Mouse (Mus musculus) midbrain, embryonic 10.5 days (tissue): ENCODE results near the gene Armh1. TPM values are rescaled to one million over a fixed set of nuclear protein-coding genes. Genes with fewer than 3 reads are reported as not detected.

Source experiments
- DNase-seq: peaks from one replicate; pipeline ENCODE4 v3.0.0-alpha.2; 2017; ENCODE audit warnings: low spot score
- H3K27ac ChIP-seq: fragments of 300-500 bp; sonication (generic); replicated peaks from 2 replicates; pipeline ENCODE4 v1.5.1; 2016; ENCODE audit warnings: mild to moderate bottlenecking
- H3K27me3 ChIP-seq: fragments of 300-500 bp; sonication (generic); 2 replicates; pipeline ENCODE4 v1.6.1; 2016; ENCODE audit warnings: low read depth, mild to moderate bottlenecking; ENCODE audit not compliant: poor library complexity, severe bottlenecking
- H3K36me3 ChIP-seq: fragments of 300-500 bp; sonication (generic); 2 replicates; pipeline ENCODE4 v1.6.1; 2016; ENCODE audit warnings: mild to moderate bottlenecking, moderate library complexity
- H3K4me1 ChIP-seq: fragments of 300-500 bp; sonication (generic); 2 replicates; pipeline ENCODE4 v1.6.1; 2016
- H3K4me3 ChIP-seq: fragments of 300-500 bp; sonication (generic); 2 replicates; pipeline ENCODE4 v1.5.1; 2016; ENCODE audit warnings: mild to moderate bottlenecking, moderate library complexity
- H3K9me3 ChIP-seq: fragments of 300-500 bp; sonication (generic); replicated peaks from 2 replicates; pipeline ENCODE4 v1.6.1; 2016; ENCODE audit warnings: mild to moderate bottlenecking
- WGBS: fragments of 180-500 bp; shearing (Covaris S2); methylation state at CpG from one replicate; pipeline ENCODE4 v1.1.7; 2016; 5-methylcytosine and 5-hydroxymethylcytosine counted together
- polyA plus RNA-seq: library from polyadenylated mRNA; unstranded; fragments of >200 nt; fragmentation: Nextera tagmentation; extraction: Ambion mirVana; gene quantifications from 2 replicates; pipeline ENCODE4 v1.2.1, GENCODE M21; 2016

Armh1 gene
- polyA plus RNA-seq, 1 experiment from 2014 or later, result 0.22 TPM

- 0 out of 2 replicates have a peak, but pooled peaks cover 3% of the 10 kb centered on the region for H3K4me1 ChIP-seq
- DNase-seq, result no peak
- WGBS, result 82% methylated on average over 7 of the region's 7 CpGs
Observed at GRCm38 (mm10) chr4:117234166-117234741, 17.7 kb downstream of the Armh1 start.

GRCm38 (mm10) chr4:117231208-117231607, 20.7 kb downstream of the Armh1 start:
- Histone ChIP-seq H3K27ac (no peak overlapping the region), H3K4me1 (0 out of 2 replicates have a peak, but pooled peaks cover 3% of the 10 kb centered on the region), H3K4me3 (no peak overlapping the region), H3K36me3 (no peaks in the 10 kb centered on the region), H3K9me3 (no peaks in the 10 kb centered on the region), H3K27me3 (no peaks in the 10 kb centered on the region; the same call in 1 of the 2 replicates)
- WGBS, result 87% methylated on average over 2 of the region's 2 CpGs
- DNase-seq, result no peak

More at GRCm38 (mm10) chr4:117234166-117234741, 17.7 kb downstream of the Armh1 start:
- Histone ChIP-seq H3K27me3 (no peaks in the 10 kb centered on the region; the same call in 1 of the 2 replicates), H3K4me3 (no peak overlapping the region), H3K9me3 (no peaks in the 10 kb centered on the region), H3K36me3 (no peaks in the 10 kb centered on the region), H3K27ac (no peak overlapping the region)

GRCm38 (mm10) chr4:117230331-117230730, 21.6 kb downstream of the Armh1 start:
- 49% methylated on average over 10 of the region's 10 CpGs for WGBS
- Histone ChIP-seq H3K36me3 (no peaks in the 10 kb centered on the region), H3K9me3 (no peaks in the 10 kb centered on the region), H3K4me1 (0 out of 2 replicates have a peak, but pooled peaks cover 3% of the 10 kb centered on the region), H3K4me3 (no peak overlapping the region), H3K27me3 (no peaks in the 10 kb centered on the region; the same call in 1 of the 2 replicates), H3K27ac (no peak overlapping the region)
- no peak for DNase-seq

- H3K9me3 ChIP-seq, result no peaks in the 10 kb centered on the region
- H3K27ac ChIP-seq, result 0 out of 2 replicates have a peak overlapping the region, but pooled peaks have one; percentile 33
- no peaks in the 10 kb centered on the region; the same call in 1 of the 2 replicates for H3K27me3 ChIP-seq
- no peaks in the 10 kb centered on the region for H3K36me3 ChIP-seq
- WGBS, result 76% methylated on average over 15 of the region's 15 CpGs
- DNase-seq, result no peak
- no peak overlapping the region for H3K4me3 ChIP-seq
- H3K4me1 ChIP-seq, result 0 out of 2 replicates have a peak, but pooled peaks cover 3% of the 10 kb centered on the region
Observed at GRCm38 (mm10) chr4:117229590-117229989, 22.3 kb downstream of the Armh1 start.

GRCm38 (mm10) chr4:117225250-117225649, 26.7 kb downstream of the Armh1 start:
- no peak for DNase-seq
- H3K4me1 ChIP-seq, result 0 out of 2 replicates have a peak, but pooled peaks cover 3% of the 10 kb centered on the region
- H3K27ac ChIP-seq, result no peak overlapping the region
- H3K9me3 ChIP-seq, result no peaks in the 10 kb centered on the region
- H3K36me3 ChIP-seq, result no peaks in the 10 kb centered on the region
- no peaks in the 10 kb centered on the region; the same call in 1 of the 2 replicates for H3K27me3 ChIP-seq
- H3K4me3 ChIP-seq, result no peak overlapping the region

GRCm38 (mm10) chr4:117224122-117224521, 27.8 kb downstream of the Armh1 start:
- Histone ChIP-seq H3K27ac (no peak overlapping the region), H3K4me3 (no peak overlapping the region), H3K9me3 (no peaks in the 10 kb centered on the region), H3K27me3 (no peaks in the 10 kb centered on the region), H3K4me1 (no peaks in the 10 kb centered on the region), H3K36me3 (no peaks in the 10 kb centered on the region)
- 84% methylated on average over 8 of the region's 8 CpGs for WGBS
- no peak for DNase-seq

- Histone ChIP-seq H3K27me3 (no peaks in the 10 kb centered on the region), H3K36me3 (no peaks in the 10 kb centered on the region), H3K27ac (no peak overlapping the region), H3K4me1 (no peaks in the 10 kb centered on the region), H3K9me3 (no peaks in the 10 kb centered on the region), H3K4me3 (no peak overlapping the region)
- 69% methylated on average over 5 of the region's 5 CpGs for WGBS
- DNase-seq, result no peak
Observed at GRCm38 (mm10) chr4:117223001-117223400, 28.9 kb downstream of the Armh1 start.

GRCm38 (mm10) chr4:117221836-117222235, 30.1 kb downstream of the Armh1 start:
- 87% methylated on average over 9 of the region's 9 CpGs for WGBS
- Histone ChIP-seq H3K9me3 (no peaks in the 10 kb centered on the region), H3K36me3 (no peaks in the 10 kb centered on the region), H3K27me3 (no peaks in the 10 kb centered on the region), H3K27ac (no peak overlapping the region), H3K4me3 (no peak overlapping the region), H3K4me1 (no peaks in the 10 kb centered on the region)
- no peak for DNase-seq

- no peak for DNase-seq
- Histone ChIP-seq H3K4me1 (no peaks in the 10 kb centered on the region), H3K27me3 (no peaks in the 10 kb centered on the region), H3K36me3 (no peaks in the 10 kb centered on the region), H3K4me3 (no peak overlapping the region), H3K27ac (no peak overlapping the region), H3K9me3 (no peaks in the 10 kb centered on the region)
- WGBS, result 82% methylated on average over 9 of the region's 9 CpGs
Observed at GRCm38 (mm10) chr4:117220741-117221515, 31.0 kb downstream of the Armh1 start.

GRCm38 (mm10) chr4:117218517-117219219, 33.3 kb downstream of the Armh1 start:
- H3K9me3 ChIP-seq, result no peaks in the 10 kb centered on the region
- no peak overlapping the region for H3K4me3 ChIP-seq
- no peaks in the 10 kb centered on the region for H3K27me3 ChIP-seq
- H3K36me3 ChIP-seq, result no peaks in the 10 kb centered on the region
- DNase-seq, result peak; percentile 62
- 44% methylated on average over 10 of the region's 10 CpGs for WGBS
- H3K27ac ChIP-seq, result no peak overlapping the region
- H3K4me1 ChIP-seq, result 0 out of 2 replicates have a peak, but pooled peaks cover 4% of the 10 kb centered on the region

GRCm38 (mm10) chr4:117217029-117217428, 34.9 kb downstream of the Armh1 start:
- no peaks in the 10 kb centered on the region for H3K36me3 ChIP-seq
- no peaks in the 10 kb centered on the region for H3K27me3 ChIP-seq
- H3K27ac ChIP-seq, result no peak overlapping the region
- no peak for DNase-seq
- peaks cover 8% of the 10 kb centered on the region; the same call in 1 of the 2 replicates for H3K4me1 ChIP-seq
- H3K4me3 ChIP-seq, result no peak overlapping the region
- no peaks in the 10 kb centered on the region for H3K9me3 ChIP-seq
- 79% methylated on average over 5 of the region's 5 CpGs for WGBS

- no peak for DNase-seq
- H3K36me3 ChIP-seq, result no peaks in the 10 kb centered on the region
- H3K9me3 ChIP-seq, result no peaks in the 10 kb centered on the region
- H3K27ac ChIP-seq, result no peak overlapping the region
- H3K4me1 ChIP-seq, result peaks cover 14% of the 10 kb centered on the region
- WGBS, result 79% methylated on average over 6 of the region's 6 CpGs
- peaks cover 4% of the 10 kb centered on the region; the same call in 1 of the 2 replicates for H3K27me3 ChIP-seq
- H3K4me3 ChIP-seq, result no peak overlapping the region
Observed at GRCm38 (mm10) chr4:117214250-117214649, 37.7 kb downstream of the Armh1 start.
